Mouse (Mus musculus) telencephalon, adult 2 months (tissue): ENCODE measurements around the gene Olfr1414.
"Not testable (repeated sequence)": the region's sequence is repeated elsewhere in the genome, so short reads cannot be mapped to it uniquely, and the experiment has no call there.

Experiments used
- DNase-seq: peaks from one replicate; pipeline ENCODE4 v3.0.0-alpha.2; 2011; ENCODE audit warnings: low read depth, low spot score

Olfr1414 gene

GRCm38 (mm10) chr1:92518561-92518960, at the start of gene Olfr1414:
TSS of gene Olfr1414 (minus strand) at chr1:92518661.
- no peak for DNase-seq

- no peak for DNase-seq
Measured at GRCm38 (mm10) chr1:92545929-92546328, 27.5 kb upstream of the Olfr1414 start.

DNA sequence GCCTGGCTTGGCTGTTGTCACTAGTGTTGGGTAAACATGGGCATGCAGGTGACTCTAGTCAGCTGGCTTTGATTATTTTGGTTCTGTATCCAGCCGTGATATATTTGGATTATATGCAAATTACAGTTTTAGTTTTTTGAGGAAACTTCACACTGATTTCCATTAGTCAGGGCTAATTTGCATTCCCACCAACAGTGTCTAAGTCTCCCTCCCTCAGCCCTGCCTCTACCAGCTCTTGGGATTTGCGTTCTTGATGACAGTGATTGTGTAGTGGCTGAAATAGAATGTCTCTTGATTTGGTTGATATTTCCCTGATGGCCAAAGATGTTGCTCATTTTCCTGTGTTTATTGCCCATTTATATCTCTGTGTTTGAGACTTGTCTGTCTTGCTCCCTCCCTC, 20.6 kb upstream of the Olfr1414 start:
- DNase-seq: peak; percentile 31

GRCm38 (mm10) chr1:92536972-92537371, 18.5 kb upstream of the Olfr1414 start:
- no peak for DNase-seq

GRCm38 (mm10) chr1:92523764-92524163, 5.3 kb upstream of the Olfr1414 start:
- peak; percentile 10 for DNase-seq

DNA sequence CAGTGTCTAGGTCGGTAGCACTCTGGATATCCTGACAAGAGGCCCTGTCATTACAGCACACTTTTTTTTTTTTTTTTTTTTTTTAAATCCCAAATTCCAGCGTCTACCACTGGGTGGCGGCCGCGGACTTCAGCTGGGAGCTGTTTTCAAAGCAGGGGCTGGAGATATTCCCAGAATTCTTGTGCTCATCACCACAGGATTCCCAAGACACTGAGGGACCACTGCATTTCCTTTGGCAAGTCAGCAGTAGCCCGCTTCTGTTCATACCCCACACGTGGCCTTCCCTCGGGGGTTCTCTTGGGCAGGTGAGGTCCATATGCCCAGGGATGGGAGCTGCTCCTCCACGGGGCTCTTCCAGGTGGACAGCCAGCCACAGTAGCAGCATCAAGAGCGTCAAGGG, 2.9 kb upstream of the Olfr1414 start:
- DNase-seq: peak; percentile 58

GRCm38 (mm10) chr1:92519046-92519445, 585 bp upstream of the Olfr1414 start:
- DNase-seq: peak; percentile 75

- no peak for DNase-seq
Measured at GRCm38 (mm10) chr1:92515390-92515789, 3.1 kb downstream of the Olfr1414 start.

GRCm38 (mm10) chr1:92511646-92512045, 6.8 kb downstream of the Olfr1414 start:
- DNase-seq: not testable (repeated sequence)

DNA sequence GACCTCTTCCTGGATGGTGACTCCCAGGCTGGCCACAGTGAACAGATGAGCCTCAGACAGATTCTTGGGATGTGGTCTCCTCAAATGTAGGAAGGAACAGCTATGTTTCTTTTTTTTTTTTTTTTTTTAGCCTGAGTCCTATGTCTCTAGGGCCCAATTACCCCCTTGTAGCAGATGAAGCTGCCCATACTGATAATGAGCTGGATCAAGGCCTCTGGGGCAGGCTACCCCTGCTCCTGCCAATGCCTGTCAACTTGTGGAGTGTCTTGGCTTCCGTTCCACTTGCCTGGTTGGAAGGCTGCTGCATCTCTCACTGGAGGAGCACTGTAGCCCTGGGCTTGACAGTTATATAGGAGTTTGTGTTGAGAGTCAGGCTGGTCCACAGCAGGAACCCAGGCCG, 22.5 kb downstream of the Olfr1414 start, which contains the start of gene Olfr1415:
Gene Olfr1415 (minus strand): TSS at position 101 of the 400 bp plus-strand sequence.
- no peak for DNase-seq

DNA sequence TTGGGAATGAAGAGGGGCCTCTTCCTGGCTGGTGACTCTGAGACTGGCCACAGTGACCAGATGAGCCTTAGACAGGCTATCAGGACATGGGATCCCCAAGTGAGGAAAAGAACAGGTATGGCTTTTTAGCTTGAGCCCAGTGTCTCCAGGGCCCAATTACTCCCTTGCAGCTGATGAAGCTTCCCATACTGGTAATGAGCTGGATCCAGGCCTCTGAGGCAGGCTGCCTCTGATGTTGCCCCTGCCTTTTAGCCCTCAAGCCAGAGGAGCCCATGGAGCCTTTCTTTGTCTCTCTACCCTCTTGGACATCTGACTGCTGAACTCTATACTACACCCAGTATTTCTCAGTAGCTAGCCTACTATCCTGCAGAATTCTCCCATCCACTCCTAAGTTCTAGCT, 33.4 kb downstream of the Olfr1414 start, which contains the start of gene Olfr1416:
Gene Olfr1416 (minus strand): TSS at position 101 of the 400 bp plus-strand sequence.
- DNase-seq: no peak

GRCm38 (mm10) chr1:92474066-92474578, 44.3 kb downstream of the Olfr1414 start:
- no peak for DNase-seq

DNA sequence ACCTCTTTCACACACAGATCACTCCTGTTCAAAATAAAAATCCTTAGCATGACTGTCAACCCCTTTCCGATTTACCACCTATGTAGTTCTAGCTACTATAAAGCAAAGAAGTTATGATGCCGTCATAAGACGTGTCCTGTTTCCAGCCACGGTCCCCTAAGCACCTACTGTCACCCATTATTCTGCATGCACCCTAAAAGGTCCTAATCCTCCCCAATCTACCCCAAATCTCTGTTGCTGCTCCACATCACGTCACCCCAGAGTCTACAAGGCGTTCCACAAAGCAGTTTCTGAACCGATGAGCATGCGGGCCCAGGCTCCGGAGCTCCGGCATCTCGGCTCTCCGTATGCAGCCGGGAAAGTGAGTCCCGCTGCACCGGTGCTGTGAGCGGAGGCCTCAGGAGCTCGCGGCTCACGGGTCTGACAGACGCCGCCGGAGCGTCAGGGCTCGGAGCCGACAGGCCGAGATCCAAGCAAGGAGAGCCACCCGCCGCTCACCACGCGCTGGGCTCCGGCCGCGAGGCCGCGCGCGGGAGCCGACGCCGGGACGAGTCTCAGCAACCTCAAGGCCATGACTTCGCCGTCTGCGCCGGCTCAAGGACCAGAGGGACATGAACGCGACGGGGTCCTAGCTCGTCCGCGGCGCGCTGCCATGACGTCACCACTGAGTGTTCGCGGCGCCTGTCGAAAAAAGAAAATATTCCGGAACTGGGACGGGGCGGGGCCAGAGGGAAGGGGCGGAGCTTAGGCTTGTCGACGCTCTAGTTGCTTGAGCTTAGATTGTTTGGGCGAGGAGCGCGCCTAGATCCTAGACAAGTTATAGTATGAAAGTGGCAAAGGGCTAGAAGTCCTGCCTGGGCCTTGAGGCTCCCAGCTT, 45.1 kb downstream of the Olfr1414 start, which contains the start of gene Ndufa10:
Gene Ndufa10 (minus strand): TSS at position 696 of the 877 bp plus-strand sequence.
- DNase-seq: peak; percentile 88

- no peak for DNase-seq
Measured at GRCm38 (mm10) chr1:92468891-92469290, 49.6 kb downstream of the Olfr1414 start.

GRCm38 (mm10) chr1:92458416-92458815, 60.0 kb downstream of the Olfr1414 start:
- DNase-seq: no peak

- no peak for DNase-seq
Measured at GRCm38 (mm10) chr1:92457758-92458157, 60.7 kb downstream of the Olfr1414 start.
